Mouse (Mus musculus) E14TG2a.4 (cell line): ENCODE data around the gene Aip.

Experiments
- H3K27me3 ChIP-seq: 2 replicates; pipeline ENCODE4 v1.6.1; 2014; ENCODE audit warnings: low read length, control low read depth; ENCODE audit not compliant: insufficient read depth
- H3K36me3 ChIP-seq: 2 replicates; pipeline ENCODE4 v1.6.1; 2014; ENCODE audit warnings: low read length, control low read depth; ENCODE audit not compliant: insufficient read depth
- H3K4me1 ChIP-seq: replicated peaks from 2 replicates; pipeline ENCODE4 v1.6.1; 2014; ENCODE audit warnings: low read depth, low read length, control low read depth
- H3K4me3 ChIP-seq: replicated peaks from 2 replicates; pipeline ENCODE4 v1.5.1; 2014; ENCODE audit warnings: mild to moderate bottlenecking, low read length
- H3K9me3 ChIP-seq: 2 replicates; pipeline ENCODE4 v1.6.1; 2014; ENCODE audit warnings: low read length, control low read depth
- CTCF ChIP-seq: conservative IDR thresholded peaks from 2 replicates; pipeline ENCODE4 v1.5.1; 2014; ENCODE audit warnings: low read length
- NANOG ChIP-seq: IDR thresholded peaks from 2 replicates; pipeline ENCODE4 v1.6.1; 2014; ENCODE audit warnings: borderline replicate concordance, low read length, mixed read lengths
- POU5F1 ChIP-seq: IDR thresholded peaks from 2 replicates; pipeline ENCODE4 v1.6.1; 2014; ENCODE audit warnings: low read length, borderline replicate concordance

Gene Aip

DNA sequence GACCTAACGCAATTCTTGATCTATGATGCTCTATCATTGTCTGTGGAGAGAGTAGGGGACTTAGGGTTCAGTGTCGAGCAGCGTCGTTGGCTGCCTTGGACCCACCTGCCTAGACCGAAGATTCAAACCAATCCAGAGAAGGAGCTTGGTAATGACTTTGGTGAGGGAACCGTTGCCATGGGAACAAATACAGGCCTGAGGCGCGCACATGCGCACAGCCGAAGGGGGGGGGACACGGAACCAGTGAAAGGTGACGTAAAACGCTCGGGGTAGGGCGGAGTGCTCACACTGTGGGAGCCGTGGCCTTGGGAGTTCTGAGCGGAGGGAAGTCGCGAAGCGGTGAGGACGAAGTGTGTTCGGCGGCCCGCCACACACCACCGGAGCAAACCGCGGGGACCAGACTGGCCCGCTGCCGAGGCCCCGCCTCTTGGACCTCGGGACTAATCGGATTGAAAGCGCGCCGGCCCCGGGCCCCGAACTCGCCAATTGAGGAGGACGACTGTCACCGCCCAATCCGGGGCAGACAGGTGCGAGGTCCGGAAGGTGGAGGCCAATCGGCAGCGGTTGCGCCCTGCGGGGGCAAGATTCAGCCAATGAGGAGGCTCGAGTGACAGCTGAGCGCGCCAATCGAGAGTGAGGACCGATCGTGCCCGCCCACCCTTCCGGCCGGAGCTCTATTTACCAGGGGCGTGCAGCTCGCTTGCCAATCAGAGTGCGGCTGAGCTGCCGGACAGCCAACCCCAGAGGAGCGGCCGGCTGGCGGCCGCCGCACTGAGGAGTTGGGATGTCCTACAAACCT, 28.8 kb downstream of the Aip start, which contains the start of gene Cdk2ap2:
Gene Cdk2ap2 (plus strand): TSS at position 541 of the 799 bp plus-strand sequence.
- Histone ChIP-seq H3K36me3 (peaks cover 11% of the 10 kb centered on the region), H3K4me1 (peaks cover 66% of the 10 kb centered on the region), H3K4me3 (peak within 1 kb of the TSS; percentile 90), H3K27me3 (peaks cover 23% of the 10 kb centered on the region), H3K9me3 (no peaks in the 10 kb centered on the region)
- TF ChIP-seq NANOG (no peak), CTCF (no peak), POU5F1 (no peak)

- TF ChIP-seq CTCF (no peak), POU5F1 (no peak), NANOG (no peak)
These were observed 29.9 kb downstream of the Aip start for GRCm38 (mm10) chr19:4095802-4096201.

GRCm38 (mm10) chr19:4094774-4095303, 30.8 kb downstream of the Aip start:
- TF ChIP-seq CTCF (no peak), NANOG (no peak), POU5F1 (no peak)
- no peaks in the 10 kb centered on the region for H3K9me3 ChIP-seq
- peaks cover 55% of the 10 kb centered on the region for H3K4me1 ChIP-seq
- 0 out of 2 replicates have a peak, but pooled peaks cover 3% of the 10 kb centered on the region for H3K27me3 ChIP-seq
- H3K36me3 ChIP-seq, result peaks cover 11% of the 10 kb centered on the region
- no peak overlapping the region for H3K4me3 ChIP-seq

More at GRCm38 (mm10) chr19:4095802-4096201, 29.9 kb downstream of the Aip start:
- Histone ChIP-seq H3K36me3 (peaks cover 11% of the 10 kb centered on the region), H3K4me1 (peaks cover 57% of the 10 kb centered on the region), H3K27me3 (peaks cover 12% of the 10 kb centered on the region), H3K4me3 (peak overlapping the region; percentile 90), H3K9me3 (no peaks in the 10 kb centered on the region)

GRCm38 (mm10) chr19:4094348-4094747, 31.3 kb downstream of the Aip start:
- peaks cover 54% of the 10 kb centered on the region for H3K4me1 ChIP-seq
- peaks cover 11% of the 10 kb centered on the region for H3K36me3 ChIP-seq
- no peaks in the 10 kb centered on the region for H3K27me3 ChIP-seq
- no peak overlapping the region for H3K4me3 ChIP-seq
- no peaks in the 10 kb centered on the region for H3K9me3 ChIP-seq
- TF ChIP-seq NANOG (no peak), CTCF (no peak), POU5F1 (no peak)

DNA sequence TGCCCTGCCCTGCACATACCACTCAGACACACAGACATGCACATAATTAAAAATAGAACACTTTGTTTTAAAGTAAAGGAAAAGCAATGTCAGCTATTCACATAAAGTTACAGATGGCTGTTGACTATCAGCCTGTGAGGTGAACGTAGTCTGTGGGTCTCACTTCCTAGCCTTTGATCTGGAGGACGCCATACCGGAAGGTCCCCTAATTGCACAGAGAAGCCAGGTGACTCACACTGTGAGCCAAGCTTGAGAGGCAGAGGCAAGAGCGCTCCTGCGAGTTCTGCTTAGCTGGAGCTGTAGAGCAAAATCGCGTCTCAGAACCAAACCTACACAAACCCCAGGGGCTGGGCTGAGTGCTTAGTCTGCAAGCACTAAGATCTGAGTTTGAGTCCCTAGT, 31.9 kb downstream of the Aip start:
- Histone ChIP-seq H3K4me3 (no peak overlapping the region), H3K4me1 (peaks cover 50% of the 10 kb centered on the region), H3K36me3 (peaks cover 10% of the 10 kb centered on the region), H3K9me3 (no peaks in the 10 kb centered on the region), H3K27me3 (no peaks in the 10 kb centered on the region)
- TF ChIP-seq POU5F1 (no peak), NANOG (no peak), CTCF (no peak)

DNA sequence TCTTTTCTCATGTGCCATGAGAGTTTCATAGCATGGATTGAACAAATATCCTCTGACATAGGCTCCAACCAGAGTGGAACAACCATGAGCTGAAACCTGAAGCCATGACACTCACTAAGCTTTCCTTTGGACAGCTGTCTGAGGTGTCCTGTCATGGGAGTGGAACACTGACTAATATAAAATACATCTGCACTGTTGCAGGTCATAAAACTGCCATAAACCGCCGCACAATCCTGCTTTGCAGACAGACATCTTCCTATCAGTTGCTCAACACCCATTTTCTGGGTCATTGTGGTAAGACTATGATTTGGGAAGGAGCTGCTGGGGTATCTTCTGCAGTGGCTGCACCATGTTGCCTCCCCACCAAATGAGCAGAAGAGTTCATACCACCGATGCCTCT, 32.9 kb downstream of the Aip start:
- Histone ChIP-seq H3K27me3 (no peaks in the 10 kb centered on the region), H3K9me3 (no peaks in the 10 kb centered on the region), H3K4me1 (peaks cover 47% of the 10 kb centered on the region), H3K36me3 (no peaks in the 10 kb centered on the region; the same call in 1 of the 2 replicates), H3K4me3 (no peak overlapping the region)
- TF ChIP-seq NANOG (no peak), POU5F1 (no peak), CTCF (no peak)

DNA sequence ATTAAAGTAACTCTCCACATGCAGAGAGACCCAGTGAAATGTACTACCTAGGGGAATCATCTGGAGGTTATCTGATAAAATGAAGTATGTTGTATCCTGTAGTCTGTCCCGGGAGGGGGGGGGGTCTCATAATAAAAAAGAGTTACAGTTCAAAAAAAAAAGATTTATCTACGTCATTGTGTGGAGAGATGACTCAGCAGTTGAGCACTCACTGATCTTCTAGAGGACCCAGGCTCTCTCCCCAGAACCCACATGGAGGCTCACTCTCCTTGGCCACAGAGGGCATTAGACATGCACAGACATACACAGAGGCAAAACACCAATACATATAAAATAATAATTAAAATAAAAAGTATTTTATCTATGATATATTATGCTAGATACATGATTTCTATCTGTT, 34.3 kb downstream of the Aip start:
- H3K4me1 ChIP-seq, result peaks cover 45% of the 10 kb centered on the region
- no peak overlapping the region for H3K4me3 ChIP-seq
- H3K36me3 ChIP-seq, result no peaks in the 10 kb centered on the region
- no peaks in the 10 kb centered on the region for H3K27me3 ChIP-seq
- TF ChIP-seq NANOG (no peak), CTCF (no peak), POU5F1 (no peak)
- H3K9me3 ChIP-seq, result no peaks in the 10 kb centered on the region

GRCm38 (mm10) chr19:4090446-4090845, 35.2 kb downstream of the Aip start:
- Histone ChIP-seq H3K4me3 (no peak overlapping the region), H3K4me1 (peaks cover 35% of the 10 kb centered on the region), H3K36me3 (no peaks in the 10 kb centered on the region), H3K27me3 (peaks cover 6% of the 10 kb centered on the region; the same call in 1 of the 2 replicates), H3K9me3 (no peaks in the 10 kb centered on the region)
- TF ChIP-seq POU5F1, result no peak
- no peak for TF ChIP-seq NANOG
- no peak for TF ChIP-seq CTCF

DNA sequence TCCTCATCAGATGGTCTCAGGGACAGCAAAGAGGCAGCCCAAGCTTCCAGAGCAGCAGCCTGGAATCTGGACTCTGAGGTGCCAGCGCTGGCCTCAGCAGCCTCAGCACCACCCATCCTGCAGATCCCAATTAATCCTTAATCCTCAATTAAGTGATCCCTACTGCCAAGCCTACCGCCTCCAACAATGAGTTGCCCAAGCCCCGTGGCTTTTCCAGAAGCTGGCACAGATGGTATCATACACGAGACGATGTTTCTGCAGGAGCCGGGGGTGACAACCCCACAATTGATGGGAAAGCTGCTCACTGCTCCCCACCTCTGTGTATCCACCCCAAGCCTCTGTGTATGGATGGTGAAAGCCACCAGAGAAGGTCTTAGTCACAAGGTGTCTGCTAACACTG, 36.5 kb downstream of the Aip start:
- Histone ChIP-seq H3K27me3 (peaks cover 6% of the 10 kb centered on the region), H3K4me1 (peaks cover 29% of the 10 kb centered on the region), H3K9me3 (no peaks in the 10 kb centered on the region), H3K4me3 (no peak overlapping the region), H3K36me3 (no peaks in the 10 kb centered on the region)
- TF ChIP-seq CTCF, result no peak
- no peak for TF ChIP-seq NANOG
- no peak for TF ChIP-seq POU5F1
